Mouse (Mus musculus): ENCODE data around the gene Rrp1b. TPM values are rescaled to one million over a fixed set of nuclear protein-coding genes. Genes with fewer than 3 reads are reported as not detected.
A peak's percentile ranks its signal among the peaks of the same experiment; 100 is the strongest.

Gene Rrp1b
- polyA plus RNA-seq, 1 experiment from 2014 or later, result 32.3 TPM

DNA sequence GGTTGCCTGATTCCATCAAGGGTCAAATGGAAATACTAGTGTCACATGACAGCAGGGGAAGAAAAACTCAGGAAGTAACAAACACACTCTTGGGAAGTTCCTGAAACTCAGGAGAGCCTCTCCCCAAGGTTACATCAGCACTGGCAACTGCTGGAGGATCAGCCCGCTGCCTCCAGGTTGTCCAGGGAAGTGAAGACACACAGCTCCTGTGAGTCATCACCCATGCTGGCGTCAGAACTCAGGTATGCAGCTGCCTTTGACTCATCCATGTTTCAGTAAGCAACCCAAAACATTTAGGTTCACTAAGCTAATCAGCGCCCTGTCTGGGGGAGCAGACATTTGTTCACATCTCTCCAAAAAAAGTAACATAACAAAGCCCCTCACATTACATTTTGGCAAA lies 32.6 kb upstream of the Rrp1b start:
- WGBS, result 87% methylated on average over 3 of the region's 3 CpGs
- H3K36me3 ChIP-seq (ENCODE audit: control insufficient read depth, insufficient read depth), result no peaks in the 10 kb centered on the region
- no peak overlapping the region for H3K4me2 ChIP-seq (ENCODE audit: low read depth, low read length)
- no peak overlapping the region for H3K9ac ChIP-seq (ENCODE audit: low read length)
- no peak overlapping the region for H3K4me3 ChIP-seq (ENCODE audit: low read length)
- H3K27ac ChIP-seq (ENCODE audit: low read length), result no peak overlapping the region
- no peaks in the 10 kb centered on the region for H3K27me3 ChIP-seq (ENCODE audit: control insufficient read depth, insufficient read depth, low read length)
- ATAC-seq (replicated peaks; ENCODE audit: extremely low read depth, insufficient read depth, low FRiP score), result no peak
- no peaks in the 10 kb centered on the region for H3K4me1 ChIP-seq (ENCODE audit: control insufficient read depth, insufficient read depth, low read length)
- H3K9me3 ChIP-seq (replicated peaks; ENCODE audit: control insufficient read depth, low read length), result peaks cover 5% of the 10 kb centered on the region; the same call in 1 of the 2 replicates

DNA sequence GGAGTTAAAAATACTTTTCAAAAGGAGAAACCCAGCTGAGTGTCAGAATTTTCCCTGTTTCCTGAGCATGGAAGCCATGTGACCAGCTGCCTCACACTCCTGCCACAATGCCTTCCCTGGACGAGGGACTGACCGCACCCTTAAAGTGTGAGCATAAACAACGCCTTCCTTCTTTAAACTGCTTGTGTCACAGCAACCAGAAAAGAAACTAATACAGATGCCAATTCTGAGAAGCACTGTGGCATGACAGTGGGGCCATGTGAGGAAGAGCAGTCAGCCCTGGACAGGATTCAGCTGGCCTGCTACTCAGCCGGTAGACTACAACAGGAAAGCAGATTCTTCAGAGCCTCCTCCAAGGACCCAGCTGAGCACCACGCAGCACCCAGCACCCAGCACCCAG lies 29.1 kb upstream of the Rrp1b start:
- Histone ChIP-seq H3K27ac (ENCODE audit: low read length) (no peak overlapping the region), H3K36me3 (ENCODE audit: control insufficient read depth, insufficient read depth) (no peaks in the 10 kb centered on the region), H3K9me3 (replicated peaks; ENCODE audit: control insufficient read depth, low read length) (peaks cover 5% of the 10 kb centered on the region; the same call in 1 of the 2 replicates), H3K4me3 (ENCODE audit: low read length) (no peak overlapping the region), H3K4me1 (ENCODE audit: control insufficient read depth, insufficient read depth, low read length) (no peaks in the 10 kb centered on the region), H3K4me2 (ENCODE audit: low read depth, low read length) (no peak overlapping the region), H3K9ac (ENCODE audit: low read length) (no peak overlapping the region), H3K27me3 (ENCODE audit: control insufficient read depth, insufficient read depth, low read length) (no peaks in the 10 kb centered on the region)
- ATAC-seq (replicated peaks; ENCODE audit: extremely low read depth, insufficient read depth, low FRiP score), result no peak
- 60% methylated on average over 5 of the region's 5 CpGs for WGBS

DNA sequence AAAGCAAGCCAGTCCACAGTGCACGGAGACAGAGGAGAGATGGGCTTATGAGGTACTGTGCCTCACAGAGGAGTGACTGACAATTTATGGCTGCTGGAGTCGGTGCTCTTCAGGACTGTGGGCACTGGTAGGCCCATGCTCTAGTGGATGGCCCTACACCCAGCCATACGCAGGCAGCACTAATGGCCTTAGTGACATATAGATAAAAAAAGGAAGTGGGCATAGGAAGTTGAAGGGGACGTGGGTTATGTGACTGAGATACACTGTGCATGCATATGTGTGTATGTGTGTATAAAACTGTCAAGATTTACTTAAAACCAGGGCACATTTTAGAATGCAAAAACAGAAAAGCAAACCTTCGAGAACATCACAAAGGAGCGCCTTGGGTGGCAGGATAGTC lies 24.2 kb upstream of the Rrp1b start:
- no peak overlapping the region for H3K4me2 ChIP-seq (ENCODE audit: low read depth, low read length)
- peaks cover 7% of the 10 kb centered on the region for H3K4me1 ChIP-seq (ENCODE audit: control insufficient read depth, insufficient read depth, low read length)
- no peaks in the 10 kb centered on the region for H3K36me3 ChIP-seq (ENCODE audit: control insufficient read depth, insufficient read depth)
- H3K9me3 ChIP-seq (replicated peaks; ENCODE audit: control insufficient read depth, low read length), result no peaks in the 10 kb centered on the region
- no peak overlapping the region for H3K4me3 ChIP-seq (ENCODE audit: low read length)
- 75% methylated on average over 6 of the region's 6 CpGs for WGBS
- ATAC-seq (replicated peaks; ENCODE audit: extremely low read depth, insufficient read depth, low FRiP score), result no peak
- H3K27me3 ChIP-seq (ENCODE audit: control insufficient read depth, insufficient read depth, low read length), result no peaks in the 10 kb centered on the region
- no peak overlapping the region for H3K27ac ChIP-seq (ENCODE audit: low read length)
- no peak overlapping the region for H3K9ac ChIP-seq (ENCODE audit: low read length)

DNA sequence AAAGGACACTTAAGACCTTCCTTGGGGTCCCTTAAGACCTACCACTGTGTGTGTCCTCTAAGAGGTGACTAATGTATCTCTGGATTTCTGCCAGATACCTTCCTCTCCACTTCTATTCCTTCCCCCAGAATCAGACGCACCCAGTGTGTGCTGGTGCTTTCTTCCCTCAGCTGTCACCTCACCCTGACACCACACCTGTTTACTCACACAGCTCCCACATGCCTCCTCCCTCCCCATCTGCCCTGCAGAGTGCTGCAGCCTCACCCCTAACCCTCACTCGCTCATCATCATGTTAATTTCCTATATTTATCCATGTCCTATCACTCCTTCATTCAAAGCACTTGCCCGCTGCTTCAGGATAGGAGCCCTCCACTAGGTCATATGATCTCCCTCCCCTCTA lies 23.6 kb upstream of the Rrp1b start:
- Histone ChIP-seq H3K4me3 (ENCODE audit: low read length) (no peak overlapping the region), H3K4me1 (ENCODE audit: control insufficient read depth, insufficient read depth, low read length) (peaks cover 7% of the 10 kb centered on the region), H3K4me2 (ENCODE audit: low read depth, low read length) (no peak overlapping the region), H3K9me3 (replicated peaks; ENCODE audit: control insufficient read depth, low read length) (no peaks in the 10 kb centered on the region), H3K36me3 (ENCODE audit: control insufficient read depth, insufficient read depth) (no peaks in the 10 kb centered on the region), H3K27me3 (ENCODE audit: control insufficient read depth, insufficient read depth, low read length) (no peaks in the 10 kb centered on the region), H3K9ac (ENCODE audit: low read length) (no peak overlapping the region), H3K27ac (ENCODE audit: low read length) (no peak overlapping the region)
- ATAC-seq (replicated peaks; ENCODE audit: extremely low read depth, insufficient read depth, low FRiP score), result peak; percentile 4; the same call in 1 of the 2 replicates
- 30% methylated on average over 3 of the region's 3 CpGs for WGBS

DNA sequence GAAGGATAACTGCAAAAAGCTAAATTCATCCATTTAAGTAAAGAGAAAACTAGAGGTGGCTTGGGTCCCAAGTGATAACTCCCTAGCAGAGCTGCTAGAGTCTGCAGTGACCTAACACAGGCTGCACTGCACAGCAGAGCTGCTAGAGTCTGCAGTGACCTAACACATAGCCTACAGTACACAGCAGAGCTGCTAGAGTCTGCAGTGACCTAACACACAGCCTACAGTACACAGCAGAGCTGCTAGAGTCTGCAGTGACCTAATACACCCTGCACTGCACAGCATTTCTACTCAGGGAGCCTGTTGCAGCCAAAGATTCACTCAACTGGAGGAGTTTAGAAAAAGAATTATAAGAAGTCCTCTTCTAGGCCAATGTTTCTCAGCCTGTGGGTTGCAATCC lies 22.2 kb upstream of the Rrp1b start:
- Histone ChIP-seq H3K9me3 (replicated peaks; ENCODE audit: control insufficient read depth, low read length) (no peaks in the 10 kb centered on the region), H3K27ac (ENCODE audit: low read length) (no peak overlapping the region), H3K4me3 (ENCODE audit: low read length) (no peak overlapping the region), H3K4me1 (ENCODE audit: control insufficient read depth, insufficient read depth, low read length) (peaks cover 11% of the 10 kb centered on the region), H3K27me3 (ENCODE audit: control insufficient read depth, insufficient read depth, low read length) (no peaks in the 10 kb centered on the region), H3K9ac (ENCODE audit: low read length) (no peak overlapping the region), H3K36me3 (ENCODE audit: control insufficient read depth, insufficient read depth) (no peaks in the 10 kb centered on the region), H3K4me2 (ENCODE audit: low read depth, low read length) (no peak overlapping the region)
- ATAC-seq (replicated peaks; ENCODE audit: extremely low read depth, insufficient read depth, low FRiP score), result no peak

DNA sequence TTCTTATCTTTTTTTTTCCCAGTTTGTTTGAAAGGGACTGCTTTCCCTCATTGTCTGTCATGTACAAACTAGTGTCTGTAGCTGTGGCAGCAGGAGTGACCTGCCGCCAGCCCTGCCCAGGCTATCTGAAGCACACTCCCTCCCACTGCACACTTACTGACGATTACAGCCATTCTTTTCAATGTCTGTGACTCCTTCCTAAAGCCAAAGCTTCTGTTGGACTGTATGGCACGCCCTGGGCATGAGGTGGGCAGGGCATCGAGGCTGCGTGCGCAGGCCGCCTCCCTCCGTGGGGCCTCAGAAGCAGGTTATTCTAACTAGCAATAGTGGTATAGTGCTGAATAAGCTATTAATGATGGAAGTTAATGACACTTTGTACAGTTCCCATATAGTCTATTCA lies 19.4 kb upstream of the Rrp1b start:
- H3K4me1 ChIP-seq (ENCODE audit: control insufficient read depth, insufficient read depth, low read length), result peaks cover 15% of the 10 kb centered on the region
- H3K36me3 ChIP-seq (ENCODE audit: control insufficient read depth, insufficient read depth), result no peaks in the 10 kb centered on the region
- no peak for ATAC-seq (replicated peaks; ENCODE audit: extremely low read depth, insufficient read depth, low FRiP score)
- no peaks in the 10 kb centered on the region for H3K9me3 ChIP-seq (replicated peaks; ENCODE audit: control insufficient read depth, low read length)
- H3K27ac ChIP-seq (ENCODE audit: low read length), result no peak overlapping the region
- no peak overlapping the region for H3K4me3 ChIP-seq (ENCODE audit: low read length)
- no peak overlapping the region for H3K9ac ChIP-seq (ENCODE audit: low read length)
- H3K27me3 ChIP-seq (ENCODE audit: control insufficient read depth, insufficient read depth, low read length), result no peaks in the 10 kb centered on the region
- no peak overlapping the region for H3K4me2 ChIP-seq (ENCODE audit: low read depth, low read length)
- WGBS, result 86% methylated on average over 8 of the region's 8 CpGs

DNA sequence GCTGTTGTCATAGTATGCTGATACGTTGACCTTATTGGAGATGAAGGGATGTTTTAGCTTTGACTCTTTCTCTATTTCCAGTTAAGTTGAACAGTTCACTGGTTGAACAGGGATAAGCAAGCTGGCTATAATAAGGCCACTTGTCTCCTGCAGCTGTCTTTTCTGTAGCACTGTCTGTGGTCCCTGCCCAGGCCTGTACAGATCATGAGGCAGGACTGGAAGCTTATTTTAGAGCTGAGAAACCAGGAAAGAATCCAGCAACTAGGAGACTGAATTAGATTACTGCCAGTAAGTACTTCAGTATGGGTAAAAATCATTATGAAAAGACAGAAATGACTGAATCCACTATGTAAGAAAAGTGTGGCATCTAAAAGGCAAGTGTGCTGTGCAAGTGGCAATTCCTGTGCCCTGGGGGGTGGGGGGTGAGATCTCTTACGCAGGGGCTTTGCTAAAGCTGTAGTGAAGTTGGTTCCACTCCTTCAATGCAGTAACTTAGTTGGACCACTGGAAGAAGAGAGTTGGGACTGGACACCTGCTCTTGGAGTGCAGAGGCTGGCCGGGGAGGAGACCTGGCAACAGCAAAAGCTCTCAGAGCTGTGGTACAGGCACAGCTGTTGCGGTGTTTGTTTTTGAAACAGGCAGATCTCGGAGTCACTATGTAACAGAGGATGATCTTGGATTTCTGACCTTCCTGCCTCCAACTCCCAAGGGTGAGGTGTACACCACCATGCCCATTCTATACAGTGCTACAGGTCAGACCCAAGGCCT lies 17.6 kb upstream of the Rrp1b start:
- peak; percentile 85 for ATAC-seq (replicated peaks; ENCODE audit: extremely low read depth, insufficient read depth, low FRiP score)
- Histone ChIP-seq H3K4me2 (ENCODE audit: low read depth, low read length) (peak overlapping the region; percentile 34), H3K9me3 (replicated peaks; ENCODE audit: control insufficient read depth, low read length) (no peaks in the 10 kb centered on the region), H3K4me3 (ENCODE audit: low read length) (no peak overlapping the region), H3K36me3 (ENCODE audit: control insufficient read depth, insufficient read depth) (no peaks in the 10 kb centered on the region), H3K27ac (ENCODE audit: low read length) (peak overlapping the region; percentile 93), H3K27me3 (ENCODE audit: control insufficient read depth, insufficient read depth, low read length) (no peaks in the 10 kb centered on the region), H3K9ac (ENCODE audit: low read length) (peak overlapping the region; percentile 58), H3K4me1 (ENCODE audit: control insufficient read depth, insufficient read depth, low read length) (peaks cover 12% of the 10 kb centered on the region)
- 57% methylated on average over 5 of the region's 5 CpGs for WGBS

DNA sequence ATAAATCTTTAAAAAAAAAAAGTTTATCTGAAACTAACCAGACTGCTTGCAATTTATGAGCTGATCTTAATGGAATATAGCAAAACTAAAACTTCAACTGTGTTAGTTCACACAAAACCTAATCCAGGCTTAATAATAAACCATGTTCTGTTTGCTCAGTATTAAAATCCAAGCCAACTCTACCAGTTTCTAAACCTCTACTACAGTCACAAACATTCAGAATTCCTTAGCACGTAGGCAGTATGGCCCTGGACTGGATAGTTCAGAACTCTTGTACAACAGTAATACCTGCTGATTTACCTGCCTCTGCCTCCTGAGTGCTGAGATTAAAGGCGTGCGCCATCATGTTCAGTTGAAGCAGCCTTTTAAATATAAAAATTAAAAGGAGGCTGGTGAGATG lies 13.9 kb upstream of the Rrp1b start:
- Histone ChIP-seq H3K4me2 (ENCODE audit: low read depth, low read length) (no peak overlapping the region), H3K27me3 (ENCODE audit: control insufficient read depth, insufficient read depth, low read length) (no peaks in the 10 kb centered on the region), H3K9ac (ENCODE audit: low read length) (no peak overlapping the region), H3K4me1 (ENCODE audit: control insufficient read depth, insufficient read depth, low read length) (peaks cover 17% of the 10 kb centered on the region), H3K9me3 (replicated peaks; ENCODE audit: control insufficient read depth, low read length) (no peaks in the 10 kb centered on the region), H3K27ac (ENCODE audit: low read length) (no peak overlapping the region), H3K36me3 (ENCODE audit: control insufficient read depth, insufficient read depth) (no peaks in the 10 kb centered on the region), H3K4me3 (ENCODE audit: low read length) (no peak overlapping the region)
- no peak for ATAC-seq (replicated peaks; ENCODE audit: extremely low read depth, insufficient read depth, low FRiP score)
- 91% methylated on average over 3 of the region's 3 CpGs for WGBS

DNA sequence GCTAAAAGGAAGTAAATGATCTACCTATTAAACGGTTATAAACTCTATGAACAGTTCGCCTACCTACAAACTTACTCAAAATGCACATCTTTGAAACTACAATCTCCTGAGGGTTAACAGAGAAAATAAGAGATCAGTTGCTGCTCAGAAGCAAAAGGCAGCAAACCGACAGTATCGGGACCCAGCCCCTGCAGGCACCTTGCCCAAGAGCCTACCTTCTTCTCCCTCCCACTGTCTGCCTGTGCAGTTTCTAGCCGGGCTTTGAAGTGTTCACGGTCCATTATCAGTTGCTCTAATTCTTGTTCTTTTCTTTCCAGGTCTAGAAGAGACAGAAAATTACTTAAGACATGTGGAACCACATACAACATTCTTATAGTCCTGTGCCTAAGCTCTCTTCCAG lies 13.3 kb upstream of the Rrp1b start:
- no peak for ATAC-seq (replicated peaks; ENCODE audit: extremely low read depth, insufficient read depth, low FRiP score)
- no peak overlapping the region for H3K27ac ChIP-seq (ENCODE audit: low read length)
- no peak overlapping the region for H3K4me2 ChIP-seq (ENCODE audit: low read depth, low read length)
- no peak overlapping the region for H3K9ac ChIP-seq (ENCODE audit: low read length)
- no peak overlapping the region for H3K4me3 ChIP-seq (ENCODE audit: low read length)
- WGBS, result 69% methylated on average over 6 of the region's 6 CpGs
- no peaks in the 10 kb centered on the region for H3K27me3 ChIP-seq (ENCODE audit: control insufficient read depth, insufficient read depth, low read length)
- H3K36me3 ChIP-seq (ENCODE audit: control insufficient read depth, insufficient read depth), result no peaks in the 10 kb centered on the region
- H3K4me1 ChIP-seq (ENCODE audit: control insufficient read depth, insufficient read depth, low read length), result peaks cover 17% of the 10 kb centered on the region
- H3K9me3 ChIP-seq (replicated peaks; ENCODE audit: control insufficient read depth, low read length), result no peaks in the 10 kb centered on the region

Measured in heart, embryonic 16.5 days (tissue).